Mouse (Mus musculus) lung, postnatal 25 days (tissue): ENCODE measurements around the gene Cacna2d1.
A peak's percentile ranks its signal among the peaks of the same experiment; 100 is the strongest.

ENCODE experiments used
- DNase-seq: peaks from one replicate; pipeline ENCODE4 v3.0.0; 2022; ENCODE audit warnings: low spot score

Gene Cacna2d1

GRCm38 (mm10) chr5:15983354-15983753, 48.9 kb downstream of the Cacna2d1 start:
- no peak for DNase-seq

DNA sequence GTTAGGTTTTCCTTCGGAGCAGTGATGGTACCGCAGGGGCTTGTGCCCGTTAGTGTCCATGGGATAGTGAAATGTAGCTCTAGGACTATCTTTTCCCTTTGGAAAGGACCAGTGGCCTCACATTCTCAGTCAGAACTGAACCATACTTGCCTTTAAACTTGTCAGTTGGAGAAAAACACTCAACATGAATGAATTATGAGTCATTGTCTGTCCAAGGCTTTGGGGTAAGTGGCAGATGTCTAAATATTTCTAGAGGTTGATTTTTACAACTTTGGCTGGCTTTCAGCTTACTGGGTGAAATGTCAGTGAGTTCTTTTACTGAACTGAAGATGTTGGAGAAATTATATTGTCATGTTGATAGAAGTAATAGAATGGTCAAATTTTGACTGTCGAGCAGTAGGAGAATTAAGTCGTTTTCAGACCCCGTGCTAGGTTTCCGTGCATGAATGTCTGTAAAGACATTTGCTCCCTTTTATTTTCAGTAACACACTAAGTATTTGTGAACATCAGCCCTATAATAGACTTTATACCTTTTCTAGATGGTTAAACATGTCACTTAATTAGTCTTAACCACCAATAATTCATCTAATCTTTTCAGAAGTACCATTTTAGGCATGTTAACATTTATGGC, 50.9 kb downstream of the Cacna2d1 start:
- DNase-seq: no peak

GRCm38 (mm10) chr5:15985901-15986300, 51.4 kb downstream of the Cacna2d1 start:
- DNase-seq: no peak

DNA sequence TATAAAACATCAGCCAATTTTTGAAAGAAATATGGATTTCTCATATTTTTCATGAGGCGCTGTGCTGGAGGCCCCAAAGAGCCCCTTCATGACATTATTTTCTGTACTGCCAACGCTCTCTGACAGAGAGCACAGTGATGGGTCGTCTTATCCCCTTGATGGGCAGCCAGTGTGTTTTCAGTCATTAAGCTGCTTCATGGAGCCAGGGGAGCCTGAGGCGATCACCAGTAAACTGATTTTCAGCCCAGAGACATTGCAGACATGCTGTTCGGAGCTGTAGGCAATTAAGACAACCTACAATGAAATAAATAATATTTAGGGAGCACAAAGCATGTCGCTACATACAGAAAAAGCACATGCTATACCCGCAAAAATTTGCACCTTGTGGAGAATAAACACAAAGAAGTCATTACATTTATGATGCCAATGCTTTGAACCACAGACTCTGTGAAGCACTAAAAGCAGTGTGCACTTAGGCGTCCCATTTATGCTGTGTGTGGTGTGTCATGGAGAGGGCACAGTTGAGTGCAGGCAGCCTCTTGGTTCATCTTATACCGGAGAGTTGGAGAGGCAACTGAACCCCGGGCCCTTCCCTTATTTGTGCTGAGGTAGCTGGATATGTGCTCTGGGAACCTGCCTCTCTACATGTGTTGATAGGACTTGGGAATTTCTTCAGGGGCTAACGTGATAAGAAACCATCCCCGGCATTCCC, 57.1 kb downstream of the Cacna2d1 start:
- no peak for DNase-seq

DNA sequence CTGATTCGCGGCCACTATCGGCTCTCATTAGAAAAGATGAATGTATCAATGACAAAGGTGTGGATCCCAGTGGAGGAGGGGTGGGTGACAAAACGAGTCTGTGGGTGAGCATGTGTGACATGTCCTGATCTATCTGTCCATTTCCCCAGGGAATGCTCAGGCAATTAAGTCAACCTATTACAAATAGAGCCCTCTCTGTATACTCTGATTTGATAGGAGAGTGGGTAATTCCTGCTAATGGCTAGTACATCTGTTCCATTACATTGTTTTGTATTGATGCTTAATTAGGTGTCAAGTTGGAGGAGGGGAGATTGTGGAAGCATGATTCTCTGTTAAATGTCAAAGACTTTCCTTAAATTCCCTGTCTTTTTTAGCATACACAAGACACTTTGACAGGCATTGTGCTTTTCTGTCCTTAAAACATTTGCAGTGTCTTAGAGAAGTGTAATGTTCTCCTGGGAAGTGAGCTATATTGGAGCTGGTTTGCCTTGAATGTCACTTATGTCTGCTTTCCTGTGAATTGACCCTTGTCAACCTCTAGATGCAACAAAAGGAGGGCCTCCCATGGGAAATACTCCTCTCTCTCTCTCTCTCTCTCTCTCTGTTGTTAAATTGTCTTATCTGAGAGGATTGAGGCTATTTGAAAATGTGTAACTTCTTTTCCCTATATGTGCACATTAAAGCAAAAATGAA, 58.9 kb downstream of the Cacna2d1 start:
- no peak for DNase-seq

DNA sequence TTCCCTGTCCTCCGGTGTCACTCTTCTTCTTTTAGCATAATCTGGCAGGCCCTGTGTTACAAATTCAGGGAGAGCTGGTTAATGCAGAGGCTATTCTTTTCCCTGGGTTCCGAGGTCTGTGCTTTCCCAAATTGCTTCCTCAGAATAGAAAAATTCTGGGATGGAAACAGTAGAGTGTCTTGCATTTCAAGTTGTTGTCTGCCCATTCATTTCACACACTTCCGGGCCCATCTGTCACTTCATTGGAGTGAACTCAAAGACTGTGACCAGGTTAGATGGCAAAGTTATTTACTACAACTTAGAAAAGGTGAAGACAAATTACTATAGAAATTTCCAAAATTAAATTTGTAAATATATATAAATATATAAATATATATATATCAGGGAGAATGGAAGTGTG, 62.7 kb downstream of the Cacna2d1 start:
- no peak for DNase-seq

GRCm38 (mm10) chr5:15997769-15998168, 63.3 kb downstream of the Cacna2d1 start:
- DNase-seq: no peak

GRCm38 (mm10) chr5:16000917-16001316, 66.4 kb downstream of the Cacna2d1 start:
- DNase-seq: no peak

GRCm38 (mm10) chr5:16002431-16003063, 68.1 kb downstream of the Cacna2d1 start:
- no peak for DNase-seq

DNA sequence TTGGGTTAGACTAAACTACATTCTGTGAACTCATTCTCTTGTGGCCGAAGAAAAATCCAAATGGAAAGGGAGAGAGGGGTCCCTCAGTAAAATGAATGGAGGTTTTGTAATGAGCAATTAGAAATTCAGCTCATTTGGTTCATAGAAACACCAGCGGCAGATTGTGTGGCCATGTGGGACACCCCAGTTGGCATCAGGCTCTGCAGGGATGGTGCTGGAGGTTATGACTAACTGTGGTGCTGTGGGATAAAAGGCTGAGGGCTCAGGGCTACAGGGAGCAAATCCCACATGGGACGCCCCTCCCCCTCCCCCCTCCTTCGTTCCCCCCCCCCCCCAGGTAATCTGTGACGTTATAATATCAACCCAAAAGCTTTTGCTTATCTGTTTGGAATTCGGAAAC, 69.8 kb downstream of the Cacna2d1 start:
- no peak for DNase-seq

DNA sequence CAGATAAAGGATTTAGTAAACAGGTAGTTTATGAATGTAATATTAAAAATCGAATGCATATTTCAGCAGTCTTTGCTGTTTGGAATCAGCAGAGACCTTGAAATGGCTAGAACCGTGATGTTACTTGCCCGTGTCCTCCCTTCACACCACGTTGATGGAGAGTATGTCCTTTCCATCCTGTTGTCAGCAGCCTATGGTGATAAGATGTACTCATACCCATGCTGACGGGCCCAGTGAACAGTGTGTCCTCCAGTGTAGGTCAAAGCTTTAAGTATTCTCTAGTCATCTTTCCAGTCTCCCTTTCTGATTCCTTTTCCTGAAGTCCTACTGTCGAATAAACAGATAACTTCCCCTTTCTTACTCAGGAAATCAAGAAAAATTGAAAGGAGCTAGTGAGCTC, 72.5 kb downstream of the Cacna2d1 start:
- no peak for DNase-seq

GRCm38 (mm10) chr5:16013649-16014048, 79.2 kb downstream of the Cacna2d1 start:
- no peak for DNase-seq

GRCm38 (mm10) chr5:16014392-16014791, 79.9 kb downstream of the Cacna2d1 start:
- DNase-seq: no peak

- no peak for DNase-seq
Observed at GRCm38 (mm10) chr5:16024626-16025417, 90.3 kb downstream of the Cacna2d1 start.

DNA sequence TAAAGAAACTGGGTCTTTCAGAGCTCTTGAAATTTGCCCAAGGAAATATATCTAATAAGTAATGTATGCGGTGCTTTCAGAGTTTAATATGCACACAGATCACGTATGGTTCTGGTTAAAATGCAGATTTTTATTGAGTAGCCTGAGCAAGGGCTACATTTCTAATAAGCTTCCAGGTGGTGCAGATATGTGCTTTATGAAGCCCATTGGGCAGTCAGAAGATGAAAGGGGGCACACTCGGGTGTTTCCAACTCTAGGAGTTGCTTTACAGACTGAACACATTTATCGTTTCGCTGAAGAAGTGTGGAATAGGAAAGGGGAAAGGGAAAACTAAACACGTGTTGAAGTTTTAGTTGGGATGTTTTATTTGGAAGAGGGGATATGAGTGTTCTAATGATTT, 94.4 kb downstream of the Cacna2d1 start:
- DNase-seq: no peak

DNA sequence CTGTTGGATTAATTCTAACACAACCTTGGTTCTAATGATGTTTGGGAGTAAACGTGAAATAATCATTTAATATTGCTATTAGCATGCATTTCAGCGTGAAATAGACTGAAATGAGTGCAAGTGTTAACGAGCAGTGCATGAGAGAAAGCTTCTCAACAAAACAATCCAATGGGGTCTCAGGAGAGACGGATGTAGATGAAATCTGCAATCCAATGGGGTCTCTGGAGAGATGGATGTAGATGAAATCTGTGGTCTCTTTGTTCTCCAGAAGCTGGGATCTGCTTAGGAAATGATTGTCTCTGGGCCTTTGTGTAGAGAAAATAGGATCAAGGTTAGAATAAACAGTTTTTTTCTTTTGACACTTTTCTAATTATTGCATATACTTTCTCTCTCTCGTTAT, 95.0 kb downstream of the Cacna2d1 start:
- DNase-seq: no peak

DNA sequence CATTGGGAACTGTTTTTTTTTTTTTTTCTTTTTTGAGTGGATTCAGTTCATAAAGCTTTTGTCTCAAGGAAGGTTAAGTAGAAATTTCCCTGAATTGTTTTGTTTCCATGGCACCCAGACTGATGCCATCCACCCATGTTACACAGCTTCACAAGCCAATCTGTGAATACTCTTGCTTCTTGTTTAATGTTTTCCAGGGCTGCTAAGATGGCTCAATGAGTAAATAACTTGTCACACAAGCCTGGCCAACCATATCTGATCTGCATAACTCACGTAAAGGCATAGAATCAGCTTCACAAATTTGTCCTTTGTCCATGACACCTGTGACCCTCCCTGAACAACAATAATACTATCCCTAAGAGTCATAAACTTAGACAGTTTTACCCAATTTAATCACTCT, 99.1 kb downstream of the Cacna2d1 start:
- DNase-seq: no peak

DNA sequence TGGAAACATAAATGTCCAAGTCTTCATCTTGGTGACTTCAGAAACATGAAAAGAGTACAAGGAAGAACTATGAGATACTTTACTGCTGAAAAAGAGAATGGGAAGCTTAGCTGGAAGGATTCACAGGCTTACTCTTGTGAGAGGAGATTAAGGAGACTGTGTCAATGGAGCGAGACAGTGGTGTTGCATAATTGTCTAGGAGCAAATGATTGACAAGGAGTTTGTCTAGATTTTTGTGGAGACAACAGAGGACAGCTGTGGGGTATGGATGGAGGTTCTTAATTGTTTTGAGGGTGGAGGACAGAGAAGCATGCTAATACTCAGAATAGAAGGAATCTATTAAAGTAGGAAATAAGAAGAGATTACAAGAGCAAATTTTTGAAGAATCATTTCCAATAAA, 100.8 kb downstream of the Cacna2d1 start:
- no peak for DNase-seq

DNA sequence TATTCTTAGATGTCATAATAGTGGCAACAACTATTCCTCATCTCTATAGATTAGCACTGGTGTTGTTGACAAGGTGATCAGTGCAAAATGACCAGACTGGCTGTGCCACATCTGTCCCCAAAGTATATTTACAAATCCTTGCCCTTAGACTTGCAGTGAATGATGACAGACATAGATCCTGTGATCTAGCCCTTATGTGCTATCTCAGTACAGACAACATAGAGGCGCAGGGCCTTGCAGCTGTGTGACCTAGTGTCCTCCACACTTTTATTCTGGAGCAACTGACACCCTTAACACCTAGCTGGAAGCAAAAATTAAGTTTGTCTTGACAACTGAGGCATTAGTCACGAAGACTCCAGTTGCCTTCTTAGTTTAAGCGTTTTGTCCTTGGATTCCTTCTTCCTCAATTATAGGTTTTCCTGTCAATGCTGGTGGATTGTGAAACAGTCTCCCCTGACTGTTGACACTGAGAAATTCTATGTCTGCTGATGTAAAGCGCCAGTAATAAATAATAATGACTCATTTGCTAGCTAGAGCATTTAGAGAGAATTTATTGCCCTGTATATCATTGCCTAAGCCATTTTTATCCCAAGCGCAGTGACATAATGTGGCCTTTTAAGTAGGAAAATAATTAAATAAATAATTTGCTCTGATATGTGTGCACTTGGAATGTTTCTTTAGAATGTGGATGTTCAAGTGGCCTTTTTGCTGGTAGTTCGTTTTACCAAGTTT, 110.8 kb downstream of the Cacna2d1 start:
- no peak for DNase-seq

DNA sequence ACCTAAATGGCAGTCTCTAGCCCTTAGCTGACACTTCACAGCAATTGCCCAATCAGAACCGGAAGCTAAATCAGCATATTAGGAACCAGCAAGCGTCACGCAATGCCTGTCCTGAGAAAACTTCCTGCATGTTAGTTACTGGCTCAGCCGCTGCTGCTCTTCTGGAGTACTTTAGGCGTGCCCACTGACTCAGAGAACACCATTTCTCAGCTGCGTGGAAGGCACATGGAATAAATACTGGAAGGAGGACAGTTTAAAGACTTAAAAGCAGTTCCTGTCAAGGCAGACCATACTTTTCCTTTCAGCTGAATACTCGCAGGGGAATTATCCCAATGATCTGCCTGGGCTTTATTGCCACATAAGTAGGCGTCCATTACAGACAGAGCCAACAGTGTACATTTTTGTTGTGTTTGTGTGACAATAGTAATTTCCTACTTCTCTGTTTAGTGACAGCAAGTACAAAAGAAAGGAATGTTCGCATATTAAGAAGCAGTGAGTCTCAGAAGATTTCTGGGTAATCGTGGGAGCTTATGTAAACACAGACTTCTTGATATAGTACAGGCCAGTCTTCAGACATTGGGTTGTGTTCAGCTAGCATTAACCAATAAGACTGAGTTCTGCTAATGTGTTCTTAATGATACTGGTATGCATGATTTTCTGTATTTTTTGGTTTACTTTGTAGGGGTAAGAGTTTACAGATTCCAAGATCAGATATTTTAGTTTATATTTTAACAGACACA, 113.1 kb downstream of the Cacna2d1 start:
- DNase-seq: peak; percentile 59

DNA sequence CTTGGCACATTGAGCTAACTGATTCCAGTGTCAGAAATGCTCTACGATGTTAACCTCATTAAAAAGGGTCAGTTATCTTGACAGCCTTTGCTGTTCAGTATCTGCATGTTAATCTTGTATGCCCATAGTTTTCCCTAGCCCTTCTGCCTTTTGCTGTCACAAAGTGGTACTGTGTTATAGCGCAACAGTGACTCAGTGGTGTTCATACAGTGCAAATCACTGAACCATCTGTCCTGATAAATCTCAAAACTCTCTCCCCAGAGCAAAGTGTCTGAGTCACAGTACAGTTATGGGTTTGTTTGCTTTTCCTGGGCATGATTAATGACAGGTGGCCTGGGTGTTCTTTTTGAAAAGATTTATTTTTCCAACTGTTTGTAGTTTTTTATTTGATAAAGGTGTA, 122.3 kb downstream of the Cacna2d1 start:
- DNase-seq: no peak
